Mouse (Mus musculus) layer of hippocampus, postnatal 10 days (tissue): ENCODE measurements around the gene Abcg1. TPM values are rescaled to one million over a fixed set of nuclear protein-coding genes. Genes with fewer than 3 reads are reported as not detected.
A peak's percentile ranks its signal among the peaks of the same experiment; 100 is the strongest.

Experiments
- DNase-seq, 2 experiments: peaks; one replicate each; pipeline ENCODE4 v3.0.0; 2021; ENCODE audit warnings: low spot score in 2 of 2
- total RNA-seq, 2 experiments: library from RNA; stranded (reverse); gene quantifications; 2 replicates each; pipeline ENCODE4 v1.2.3; 2021

Gene Abcg1
- total RNA-seq, 2 experiments from 2014 or later = 28.1 to 30.5 TPM

DNA sequence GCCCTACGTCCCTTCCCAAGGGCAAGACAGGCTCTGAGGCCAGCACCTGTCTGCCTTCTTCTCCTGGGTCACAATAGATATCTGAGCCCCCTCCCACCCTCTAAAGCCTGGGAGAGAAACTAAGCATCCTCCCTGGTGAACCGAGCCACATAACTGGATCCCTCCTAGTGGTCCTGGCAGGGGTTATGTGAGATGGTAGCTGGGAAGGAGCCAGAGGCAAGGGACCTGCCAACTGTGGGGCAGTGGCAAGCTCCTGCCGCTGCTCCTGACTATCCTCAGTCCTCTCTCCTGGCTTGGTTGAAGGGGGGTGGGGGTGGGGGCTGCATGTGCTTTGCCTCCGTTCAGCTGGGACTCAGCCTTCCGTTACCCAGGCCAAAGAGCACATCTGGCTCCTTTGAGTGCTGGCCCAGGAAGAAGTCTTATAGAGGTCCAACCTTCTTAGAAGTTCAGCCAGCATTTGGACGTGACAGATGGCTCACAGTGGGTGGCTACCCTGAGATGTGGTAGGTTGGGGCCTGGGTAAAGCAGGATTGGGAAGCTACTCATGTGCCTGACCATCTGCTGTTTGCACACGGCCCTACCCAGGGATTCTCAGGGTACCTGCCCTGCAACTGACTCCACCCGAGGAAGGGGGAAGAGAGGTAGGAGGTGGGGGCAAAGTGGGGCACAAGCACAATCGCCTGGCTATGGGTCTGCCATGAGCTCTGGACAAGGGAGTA is 68.2 kb downstream of the Abcg1 start:
- no peak for DNase-seq

DNA sequence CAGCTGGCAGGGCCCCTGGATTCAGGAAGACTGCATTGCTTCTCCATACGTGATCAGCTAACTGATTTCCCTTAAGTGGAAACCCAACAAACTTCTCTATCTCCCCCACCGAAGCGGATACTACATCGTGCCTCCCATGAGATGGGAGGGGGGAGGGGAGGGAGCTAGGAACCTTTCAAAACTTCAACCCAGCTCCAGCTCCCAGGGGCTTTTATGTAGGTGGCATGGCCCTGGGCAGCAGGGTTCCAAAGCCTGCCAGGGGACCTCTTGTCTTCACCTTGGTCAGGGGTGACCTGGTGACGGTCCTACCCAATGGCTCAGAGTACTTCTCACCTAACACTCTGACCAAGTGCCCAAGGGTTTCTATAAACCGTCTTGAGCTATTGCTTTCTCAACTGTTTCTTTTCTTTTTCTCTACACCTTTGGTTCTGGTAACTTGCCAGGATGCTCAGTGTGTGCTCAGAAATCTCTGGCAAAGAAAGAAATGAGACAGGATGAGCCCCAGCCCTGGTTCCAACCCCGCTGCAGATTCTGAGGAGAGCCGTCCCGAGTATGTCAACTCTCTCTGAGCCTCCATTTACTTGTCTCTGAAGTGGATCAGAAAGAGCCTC is 71.3 kb downstream of the Abcg1 start:
- DNase-seq = no peak

GRCm38 (mm10) chr17:31129452-31129851 is 72.0 kb downstream of the Abcg1 start, which contains the start of gene Tff3:
TSS of gene Tff3 (minus strand) at chr17:31129646.
- no peak for DNase-seq

GRCm38 (mm10) chr17:31131269-31131821 is 73.9 kb downstream of the Abcg1 start:
- DNase-seq = no peak

- DNase-seq = no peak
These were observed 76.3 kb downstream of the Abcg1 start for GRCm38 (mm10) chr17:31133776-31134175.

GRCm38 (mm10) chr17:31134913-31135312 is 77.4 kb downstream of the Abcg1 start:
- no peak for DNase-seq

GRCm38 (mm10) chr17:31136291-31136690 is 78.8 kb downstream of the Abcg1 start:
- DNase-seq = no peak

- DNase-seq = no peak
These were observed 79.3 kb downstream of the Abcg1 start for GRCm38 (mm10) chr17:31136821-31137220.

DNA sequence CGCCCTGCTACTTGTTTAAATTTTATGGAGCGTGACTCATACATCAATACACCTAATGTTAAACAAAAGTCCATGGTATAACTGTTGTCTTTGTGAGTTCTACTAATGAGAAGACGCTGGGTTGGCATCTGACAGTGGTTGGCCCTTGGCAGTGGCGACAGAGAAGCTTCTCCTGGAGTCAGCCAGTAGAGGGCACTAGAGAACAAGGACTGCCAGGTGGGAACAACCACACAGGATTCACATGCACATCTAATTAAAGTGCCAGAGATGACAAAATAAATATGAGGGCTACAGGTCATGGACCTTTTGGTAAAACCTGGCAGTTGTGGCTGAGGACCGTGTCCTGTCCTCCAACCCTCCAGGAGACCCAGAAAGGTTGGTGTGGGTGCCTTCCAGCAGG is 80.9 kb downstream of the Abcg1 start:
- peak; percentile 54 to 64 for DNase-seq

- DNase-seq = no peak
These were observed 84.6 kb downstream of the Abcg1 start for GRCm38 (mm10) chr17:31142116-31142515.

DNA sequence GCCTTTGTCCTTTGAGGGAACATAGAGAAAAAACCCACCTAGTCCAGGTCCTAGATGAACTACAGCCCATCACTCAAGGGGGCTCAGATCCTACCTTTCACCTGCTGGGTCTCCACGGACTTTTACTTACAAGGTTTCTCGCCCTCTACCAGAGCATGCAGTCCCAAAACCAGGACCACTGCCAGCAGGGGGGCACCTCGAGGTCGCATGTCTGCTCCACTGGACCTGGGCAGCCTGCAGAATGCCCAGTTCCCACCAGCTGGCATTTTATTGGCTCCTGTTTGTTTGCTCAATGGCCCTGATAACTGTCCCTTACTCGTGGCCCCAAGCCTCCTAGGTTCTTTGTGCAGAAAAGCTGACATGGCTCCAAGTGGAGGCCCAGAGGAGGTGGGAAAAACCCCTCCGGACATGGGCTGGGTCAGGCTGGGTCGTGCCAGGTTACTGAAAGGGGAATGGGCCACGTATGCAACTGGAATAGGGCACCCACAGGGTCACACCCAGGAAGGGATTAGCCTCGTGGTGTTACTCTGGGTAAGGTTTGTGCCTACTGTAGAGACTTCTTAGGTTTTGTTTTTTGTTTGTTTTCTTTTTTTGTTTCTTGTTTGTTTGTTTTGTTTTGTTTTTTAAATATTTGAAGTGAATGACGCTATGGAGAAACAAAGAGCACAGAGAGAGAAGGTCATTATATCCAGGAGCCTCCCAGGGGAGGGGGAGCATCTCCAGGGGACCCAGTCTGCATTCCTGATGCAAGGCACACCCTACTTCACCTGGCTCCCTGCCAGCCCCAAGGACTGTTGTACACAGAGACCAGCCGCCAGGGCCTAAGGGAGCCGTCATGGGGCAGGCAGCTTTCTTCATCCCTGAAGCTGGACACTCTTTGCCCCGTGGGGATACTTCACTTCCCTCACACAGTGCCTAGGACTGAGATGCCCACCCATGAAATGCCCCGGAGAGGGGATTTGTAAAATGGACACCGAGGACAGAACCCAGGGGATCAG is 86.9 kb downstream of the Abcg1 start, which contains the start of gene Tff2:
Gene Tff2, minus strand, starts transcription at position 243 of the 998 bp plus-strand sequence.
- DNase-seq = no peak

GRCm38 (mm10) chr17:31145998-31146397 is 88.5 kb downstream of the Abcg1 start:
- DNase-seq = no peak

GRCm38 (mm10) chr17:31152512-31152911 is 95.0 kb downstream of the Abcg1 start:
- no peak for DNase-seq

DNA sequence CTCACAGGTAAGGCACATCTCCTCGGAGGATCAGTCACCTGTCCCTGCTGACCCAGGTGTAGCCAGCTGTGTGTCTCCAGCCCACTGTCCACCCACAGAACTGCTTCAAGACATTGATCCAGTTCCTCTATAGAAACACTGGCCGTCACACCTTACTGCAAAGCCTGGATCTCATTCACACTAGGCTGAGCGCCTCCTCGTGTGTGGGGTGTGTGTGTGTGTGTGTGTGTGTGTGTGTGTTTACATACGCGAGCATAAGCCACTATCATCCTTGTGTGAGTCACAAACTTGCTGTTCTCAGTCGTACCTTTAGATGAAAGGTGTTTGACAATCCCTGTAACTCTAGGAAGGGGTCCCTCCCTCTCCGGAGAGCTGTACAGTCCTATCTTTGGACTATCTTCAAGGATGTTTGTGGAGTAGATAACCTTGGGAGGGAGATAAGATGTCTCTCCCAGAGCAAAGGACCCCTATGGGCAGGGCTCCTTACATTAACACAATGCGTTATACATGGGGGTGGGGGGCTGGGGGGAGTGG is 95.6 kb downstream of the Abcg1 start:
- no peak for DNase-seq

DNA sequence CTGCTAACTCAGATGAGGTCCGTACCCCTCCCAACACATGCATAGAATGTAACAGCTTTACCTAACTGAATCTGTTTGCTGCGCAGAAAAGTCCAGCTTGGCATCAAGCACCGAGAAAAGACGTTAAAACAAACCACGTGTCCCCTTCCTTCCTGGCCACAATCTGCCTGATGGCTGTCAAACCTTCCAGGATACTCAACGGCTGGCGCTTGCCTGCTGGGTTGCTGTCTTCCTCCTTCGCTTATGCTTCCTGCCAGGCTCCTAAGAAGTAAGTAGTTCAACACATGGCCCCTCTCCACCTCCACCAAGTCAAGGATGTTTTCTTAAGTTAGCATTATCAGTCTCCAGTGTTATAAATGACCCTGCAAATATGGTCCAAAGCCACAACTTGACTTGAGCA is 96.3 kb downstream of the Abcg1 start:
- no peak for DNase-seq

- DNase-seq = no peak
These were observed 100.4 kb downstream of the Abcg1 start for GRCm38 (mm10) chr17:31157921-31158320.

GRCm38 (mm10) chr17:31160291-31160690 is 102.8 kb downstream of the Abcg1 start:
- DNase-seq = no peak

- no peak for DNase-seq
These were observed 105.1 kb downstream of the Abcg1 start for GRCm38 (mm10) chr17:31162607-31163006.

DNA sequence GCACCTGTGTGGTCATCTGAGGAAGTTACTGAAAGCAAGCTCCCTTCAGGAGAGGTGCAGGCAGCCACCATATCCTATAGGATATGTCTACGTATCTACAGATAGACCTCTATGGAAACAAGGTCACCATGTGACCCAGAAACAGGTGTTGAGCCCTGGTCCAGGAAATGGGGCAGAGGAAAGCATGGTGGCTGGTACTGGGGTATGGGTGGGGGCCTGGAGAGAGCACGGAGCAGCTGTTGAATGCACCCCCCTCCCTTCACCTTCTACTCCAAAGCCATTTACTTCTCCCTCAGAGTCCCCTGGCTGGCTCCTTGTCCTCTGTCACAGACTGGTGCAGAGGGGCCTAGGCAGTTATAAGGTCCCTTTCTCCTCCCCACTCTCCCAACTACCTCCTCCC is 106.3 kb downstream of the Abcg1 start:
- DNase-seq = no peak

GRCm38 (mm10) chr17:31165127-31165526 is 107.7 kb downstream of the Abcg1 start, which contains the start of gene Tff1:
TSS of gene Tff1 (minus strand) at chr17:31165277.
- no peak for DNase-seq
